Mouse (Mus musculus) embryo, embryonic 10 days (tissue): ENCODE measurements around the gene Gamt.

ENCODE experiments used
- DNase-seq: peaks from one replicate; pipeline ENCODE4 v3.0.0-alpha.2; 2015; ENCODE audit warnings: low spot score

Gene Gamt

DNA sequence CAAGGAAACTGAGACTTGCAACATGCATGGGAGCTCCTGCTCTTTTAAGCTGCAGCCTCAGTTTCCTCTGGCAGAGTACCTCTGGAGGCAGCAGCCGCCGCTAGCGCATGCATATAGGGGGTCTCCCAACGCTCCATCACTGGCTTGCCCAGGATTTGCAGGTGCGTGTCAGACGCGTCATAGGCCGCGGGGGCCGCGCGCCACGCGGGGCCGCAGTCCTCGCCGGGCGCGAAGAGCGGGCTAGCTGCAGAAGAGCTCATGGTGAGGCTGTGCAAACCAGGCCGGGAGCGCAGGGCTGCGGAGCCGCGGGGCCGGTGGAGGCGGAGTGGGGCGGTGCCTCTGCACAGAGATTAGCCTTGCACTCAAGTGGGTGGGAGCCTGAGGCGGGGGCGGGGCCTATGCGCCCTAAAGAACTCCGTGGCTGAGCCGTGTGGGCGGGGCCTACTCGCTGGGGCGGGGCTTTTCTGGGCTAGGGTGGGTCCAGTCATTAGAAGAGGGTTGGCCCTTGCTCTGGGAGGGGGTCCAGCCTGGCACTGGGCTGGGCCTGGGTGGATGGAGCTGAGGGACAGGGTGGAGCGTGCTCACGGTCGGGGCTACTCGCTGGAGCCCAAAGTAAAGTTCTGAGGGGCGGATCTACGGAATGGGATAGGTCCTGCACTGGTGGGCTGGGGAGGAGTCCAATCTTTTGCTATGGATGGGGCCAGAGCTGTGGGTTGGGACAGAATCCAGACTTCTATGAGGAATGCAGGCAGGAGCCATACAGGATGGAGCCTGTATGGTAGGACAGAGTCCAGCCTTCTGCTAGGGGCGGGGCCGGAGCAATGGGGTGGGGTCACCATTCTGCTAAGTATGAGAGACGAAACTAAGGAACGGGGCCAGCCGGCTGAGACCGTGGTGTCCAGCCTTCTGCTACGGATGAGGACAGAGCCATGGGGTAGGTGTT lies at the start of gene Gamt, which contains the start of gene Dazap1:
TSS of gene Gamt (minus strand) at position 371 of the 943 bp plus-strand sequence.
TSS of gene Dazap1 (plus strand) at position 845 of the 943 bp plus-strand sequence.
- peak; percentile 91 for DNase-seq

DNA sequence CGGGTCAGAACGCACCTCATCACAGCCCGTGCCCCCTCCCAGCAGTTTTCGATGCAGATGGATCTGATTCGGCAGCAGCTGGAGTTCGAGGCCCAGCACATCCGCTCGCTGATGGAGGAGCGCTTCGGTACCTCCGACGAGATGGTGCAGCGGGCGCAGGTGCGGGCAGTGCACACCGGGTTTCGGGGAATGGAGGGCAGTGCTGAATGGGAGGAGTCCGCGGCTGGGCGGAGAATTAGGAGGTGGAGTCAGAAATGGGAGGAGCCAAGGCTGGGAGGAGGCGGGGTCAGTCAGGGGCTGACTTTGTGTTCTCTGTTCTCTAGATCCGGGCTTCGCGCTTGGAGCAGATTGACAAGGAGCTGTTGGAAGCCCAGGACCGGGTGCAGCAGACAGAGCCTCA lies 44.0 kb upstream of the Gamt start:
- no peak for DNase-seq

- DNase-seq: no peak
These were observed 43.6 kb upstream of the Gamt start for GRCm38 (mm10) chr10:80304458-80304857.

DNA sequence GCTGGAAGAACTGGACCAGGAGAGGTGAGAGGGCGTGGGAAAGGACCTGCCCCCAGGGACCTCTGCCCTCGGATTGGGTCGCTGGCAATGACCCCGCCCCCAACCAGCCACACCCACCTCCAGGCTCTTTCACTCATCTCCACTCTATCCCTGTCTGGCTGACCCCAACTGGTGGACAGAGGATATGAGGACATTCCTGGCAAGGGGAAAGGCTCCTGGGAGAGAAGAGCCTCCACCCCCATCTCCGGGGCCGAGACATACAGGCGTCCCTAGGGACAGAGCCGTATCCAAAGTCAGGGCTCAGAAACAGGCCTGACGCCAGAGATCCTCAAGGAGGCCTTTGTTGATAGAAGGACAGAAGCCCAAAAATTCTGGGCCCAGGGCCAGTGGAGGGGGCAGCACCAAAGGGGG lies 41.7 kb upstream of the Gamt start:
- DNase-seq: peak; percentile 75

DNA sequence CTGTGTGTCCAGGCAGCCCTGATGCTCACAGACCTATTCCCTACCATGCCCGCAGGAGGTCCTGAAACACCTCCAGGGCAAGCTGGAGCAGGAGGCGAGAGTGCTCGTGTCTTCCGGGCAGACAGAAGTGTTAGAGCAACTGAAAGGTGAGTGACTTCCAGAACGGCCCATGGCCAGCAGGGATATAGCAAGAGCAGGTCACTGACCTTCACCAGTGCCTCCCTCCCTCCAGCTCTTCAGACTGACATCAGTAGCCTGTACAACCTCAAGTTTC lies 41.2 kb upstream of the Gamt start:
- DNase-seq: no peak

DNA sequence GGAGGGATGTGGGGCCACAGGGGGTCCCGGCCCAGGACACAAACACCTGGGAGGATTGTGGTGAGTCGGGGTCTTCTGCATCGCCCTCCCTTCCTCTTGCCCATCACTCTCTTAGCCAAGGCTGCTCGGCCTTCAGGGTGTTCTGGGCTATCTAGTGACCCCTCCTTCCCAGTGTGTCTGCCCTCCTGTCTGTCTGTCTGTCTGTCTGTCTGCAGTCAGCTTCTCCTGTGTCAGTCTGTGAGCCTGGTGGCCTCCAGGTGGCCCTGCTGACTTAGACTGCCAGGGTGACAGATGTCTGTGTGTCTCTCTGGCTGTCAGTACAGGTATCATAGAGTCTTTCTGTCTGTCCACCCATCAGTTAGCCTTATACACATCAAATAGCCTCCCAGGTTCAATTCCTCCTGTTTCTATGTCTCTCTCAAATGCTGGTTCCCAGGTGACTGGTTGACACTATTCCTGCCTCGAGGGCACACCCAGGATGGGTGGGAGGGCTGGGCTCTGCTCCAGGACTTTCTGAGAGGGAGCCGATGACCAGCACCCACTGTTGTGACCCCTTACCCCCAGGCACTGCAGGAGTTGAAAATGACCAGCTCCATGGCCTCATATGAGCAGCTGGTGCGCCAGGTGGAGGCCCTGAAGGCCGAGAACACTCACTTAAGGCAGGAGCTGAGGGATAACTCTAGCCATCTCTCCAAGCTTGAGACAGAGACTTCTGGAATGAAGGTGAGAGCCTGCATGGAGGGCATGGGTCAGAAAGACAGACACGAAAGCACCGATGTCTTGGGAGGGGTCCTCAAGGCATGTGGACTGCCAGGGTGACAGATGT lies 40.7 kb upstream of the Gamt start:
- DNase-seq: no peak

- peak; percentile 65 for DNase-seq
These were observed 39.9 kb upstream of the Gamt start for GRCm38 (mm10) chr10:80300672-80301181.

GRCm38 (mm10) chr10:80299824-80300223 lies 39.0 kb upstream of the Gamt start:
- no peak for DNase-seq

GRCm38 (mm10) chr10:80299301-80299700 lies 38.5 kb upstream of the Gamt start:
- DNase-seq: no peak

- DNase-seq: peak; percentile 93
These were observed 37.9 kb upstream of the Gamt start for GRCm38 (mm10) chr10:80298571-80299281.

GRCm38 (mm10) chr10:80297526-80298133 lies 36.8 kb upstream of the Gamt start:
- DNase-seq: no peak

DNA sequence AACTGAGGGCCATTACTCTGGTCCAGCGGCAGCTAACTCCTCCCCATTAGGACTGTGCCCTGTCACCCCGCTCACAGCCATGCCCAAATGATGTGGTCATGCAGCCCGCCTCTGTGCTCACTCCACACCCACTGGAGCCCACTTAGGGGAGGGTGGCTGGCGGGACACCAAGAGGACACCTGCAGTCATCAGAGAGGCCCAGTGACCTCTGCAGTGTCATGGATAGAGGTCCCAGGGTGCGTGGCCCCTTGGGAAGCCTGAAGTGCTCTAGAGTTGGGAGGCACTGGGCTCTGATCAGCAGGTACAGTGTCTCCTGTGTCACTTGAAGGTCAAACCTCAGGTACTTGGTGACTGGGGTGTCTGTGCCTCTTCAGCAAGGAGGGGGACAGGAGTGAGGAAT lies 36.0 kb upstream of the Gamt start:
- DNase-seq: no peak

- peak; percentile 83 for DNase-seq
These were observed 35.0 kb upstream of the Gamt start, which contains the start of gene Apc2 for GRCm38 (mm10) chr10:80295618-80296425. TSS of gene Apc2 (plus strand) at chr10:80295977.

DNA sequence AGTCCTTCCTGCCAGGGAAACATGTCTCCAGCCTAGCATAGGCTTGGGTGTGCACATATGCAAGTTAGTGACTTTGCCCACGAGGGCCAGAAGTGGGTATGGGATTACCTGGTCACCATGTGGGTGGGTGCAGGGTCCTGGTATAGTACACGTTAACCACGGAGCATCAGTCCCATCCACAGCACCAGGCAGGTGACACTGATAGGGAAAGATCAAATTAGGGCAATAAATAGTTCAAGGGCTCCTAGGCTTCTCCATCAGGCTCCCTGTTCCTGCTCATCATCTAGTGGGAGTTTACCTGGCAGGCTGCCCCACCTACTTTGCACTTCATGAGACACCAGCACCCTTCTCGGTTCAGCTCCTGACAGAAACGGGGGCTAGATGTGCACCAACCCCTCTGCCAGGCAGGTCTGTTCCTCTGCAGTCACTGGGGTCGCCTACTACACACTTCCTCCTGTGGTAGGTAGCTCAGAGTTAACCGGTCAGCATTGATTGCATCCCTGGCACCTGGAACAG lies 34.0 kb upstream of the Gamt start:
- no peak for DNase-seq

GRCm38 (mm10) chr10:80294311-80294710 lies 33.5 kb upstream of the Gamt start:
- no peak for DNase-seq

GRCm38 (mm10) chr10:80293325-80293724 lies 32.5 kb upstream of the Gamt start:
- no peak for DNase-seq

- DNase-seq: peak; percentile 98
These were observed 31.7 kb upstream of the Gamt start, which contains the start of gene Rps15 for GRCm38 (mm10) chr10:80292251-80293146. TSS of gene Rps15 (plus strand) at chr10:80292453.

DNA sequence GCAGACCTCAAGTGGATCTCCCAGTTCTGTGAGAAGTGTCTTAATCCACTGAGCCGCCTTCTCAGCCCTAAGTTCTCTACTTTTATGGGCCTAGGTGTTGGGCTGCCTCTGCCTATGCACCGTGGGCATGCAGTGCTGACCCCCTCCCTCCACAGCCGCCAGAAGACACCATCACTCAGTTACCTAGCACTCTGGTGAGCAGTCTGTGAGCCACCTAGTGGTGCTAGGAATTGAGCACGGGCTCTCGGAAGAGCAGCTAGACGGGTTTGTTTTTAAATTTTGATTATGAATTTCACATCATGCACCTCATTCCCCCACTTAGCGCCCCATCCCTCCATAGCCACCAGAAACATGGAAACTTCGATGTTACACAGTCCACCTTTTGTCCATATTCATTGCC lies 27.8 kb upstream of the Gamt start:
- no peak for DNase-seq

GRCm38 (mm10) chr10:80288097-80288496 lies 27.3 kb upstream of the Gamt start:
- DNase-seq: no peak
